Mouse (Mus musculus) olfactory bulb, adult 2 months (tissue): ENCODE measurements at regions not wholly inside any gene's neighbourhood (a gene's known extent, or its start where the extent isn't known, plus 50 kb on each side); places are given as distances from the start of the nearest gene placed in this dataset.

Experiments
- H3K27ac ChIP-seq: fragments of 200-500 bp; 2 replicates; pipeline ENCODE4 v1.5.1; 2012; ENCODE audit warnings: low read depth, low read length; ENCODE audit not compliant: insufficient read depth
- H3K4me1 ChIP-seq: fragments of 200-500 bp; 2 replicates; pipeline ENCODE4 v1.6.1; 2012; ENCODE audit warnings: low read length; ENCODE audit not compliant: control insufficient read depth, insufficient read depth
- H3K4me3 ChIP-seq: fragments of 200-500 bp; 2 replicates; pipeline ENCODE4 v1.5.1; 2012; ENCODE audit warnings: mild to moderate bottlenecking, low read depth, low read length, moderate library complexity; ENCODE audit not compliant: insufficient read depth
- CTCF ChIP-seq: fragments of 200-500 bp; IDR thresholded peaks from 2 replicates; pipeline ENCODE4 v1.5.1; 2012; ENCODE audit warnings: low read depth, mild to moderate bottlenecking, low read length, moderate library complexity; ENCODE audit not compliant: insufficient read depth
- POLR2A ChIP-seq: fragments of 200-500 bp; IDR thresholded peaks from 2 replicates; pipeline ENCODE4 v1.6.1; 2012; ENCODE audit warnings: mild to moderate bottlenecking, low read depth, low read length, moderate library complexity; ENCODE audit not compliant: insufficient read depth
- WGBS: fragments of 180-500 bp; shearing (Covaris S2); methylation state at CpG from one replicate; pipeline ENCODE4 v1.1.7; 2018; 5-methylcytosine and 5-hydroxymethylcytosine counted together

DNA sequence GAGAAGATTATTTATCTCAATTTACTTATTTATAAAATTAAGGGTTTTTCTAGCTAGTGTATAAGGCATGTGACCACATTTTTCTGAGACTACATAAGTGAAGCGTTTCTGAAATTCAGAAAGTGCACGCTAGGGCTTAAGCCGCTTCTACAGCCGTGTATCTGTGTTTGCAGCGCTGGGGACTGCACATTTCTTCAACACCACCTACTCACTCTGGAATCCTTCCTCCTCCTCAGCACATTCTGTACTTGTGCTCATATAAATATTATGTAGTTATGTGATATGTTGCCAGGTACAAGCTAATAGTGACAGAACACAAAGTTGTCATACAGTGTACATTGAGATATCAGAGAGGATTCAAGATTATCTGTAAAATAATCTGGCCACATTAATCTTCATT, 251.0 kb upstream of the Slc30a5 start:
- WGBS, result over 99% methylated on average over 5 of the region's 5 CpGs
- Histone ChIP-seq H3K4me1 (no peaks in the 10 kb centered on the region), H3K27ac (no peak overlapping the region), H3K4me3 (no peak overlapping the region)
- TF ChIP-seq CTCF (no peak), POLR2A (no peak)

GRCm38 (mm10) chr13:101083416-101083815, 250.2 kb upstream of the Slc30a5 start:
- 87% methylated on average over 1 of the region's 1 CpGs for WGBS
- H3K27ac ChIP-seq, result no peak overlapping the region
- H3K4me1 ChIP-seq, result no peaks in the 10 kb centered on the region
- H3K4me3 ChIP-seq, result no peak overlapping the region
- TF ChIP-seq POLR2A, result no peak
- TF ChIP-seq CTCF, result no peak

DNA sequence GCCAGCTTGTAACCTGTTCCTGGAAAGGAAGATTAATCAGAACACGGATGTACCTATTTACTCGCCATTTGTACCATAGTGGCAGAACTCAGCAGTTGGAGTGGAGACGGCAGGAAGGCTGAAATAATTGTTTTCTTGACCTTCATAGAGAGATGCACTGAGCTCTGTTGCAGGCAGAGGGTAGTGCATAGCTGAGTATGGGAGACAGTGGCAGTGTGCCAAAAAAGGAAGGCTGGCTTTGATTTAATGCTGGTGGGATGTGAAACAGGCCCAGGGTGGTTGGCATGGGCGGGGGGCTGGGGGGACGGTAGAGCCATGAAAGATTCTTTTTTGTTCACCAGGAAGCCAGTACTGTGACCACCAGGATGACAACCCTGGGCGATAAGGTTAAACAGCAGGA, 235.3 kb upstream of the Slc30a5 start:
- Histone ChIP-seq H3K4me1 (no peaks in the 10 kb centered on the region), H3K4me3 (no peak overlapping the region), H3K27ac (no peak overlapping the region)
- WGBS, result 47% methylated on average over 6 of the region's 6 CpGs
- TF ChIP-seq POLR2A, result no peak

- H3K4me3 ChIP-seq, result no peak overlapping the region
- TF ChIP-seq CTCF (no peak), POLR2A (no peak)
- WGBS, result 53% methylated on average over 8 of the region's 8 CpGs
- H3K4me1 ChIP-seq, result no peaks in the 10 kb centered on the region
- H3K27ac ChIP-seq, result no peak overlapping the region
Measured at GRCm38 (mm10) chr13:101062582-101062981, 229.4 kb upstream of the Slc30a5 start.

DNA sequence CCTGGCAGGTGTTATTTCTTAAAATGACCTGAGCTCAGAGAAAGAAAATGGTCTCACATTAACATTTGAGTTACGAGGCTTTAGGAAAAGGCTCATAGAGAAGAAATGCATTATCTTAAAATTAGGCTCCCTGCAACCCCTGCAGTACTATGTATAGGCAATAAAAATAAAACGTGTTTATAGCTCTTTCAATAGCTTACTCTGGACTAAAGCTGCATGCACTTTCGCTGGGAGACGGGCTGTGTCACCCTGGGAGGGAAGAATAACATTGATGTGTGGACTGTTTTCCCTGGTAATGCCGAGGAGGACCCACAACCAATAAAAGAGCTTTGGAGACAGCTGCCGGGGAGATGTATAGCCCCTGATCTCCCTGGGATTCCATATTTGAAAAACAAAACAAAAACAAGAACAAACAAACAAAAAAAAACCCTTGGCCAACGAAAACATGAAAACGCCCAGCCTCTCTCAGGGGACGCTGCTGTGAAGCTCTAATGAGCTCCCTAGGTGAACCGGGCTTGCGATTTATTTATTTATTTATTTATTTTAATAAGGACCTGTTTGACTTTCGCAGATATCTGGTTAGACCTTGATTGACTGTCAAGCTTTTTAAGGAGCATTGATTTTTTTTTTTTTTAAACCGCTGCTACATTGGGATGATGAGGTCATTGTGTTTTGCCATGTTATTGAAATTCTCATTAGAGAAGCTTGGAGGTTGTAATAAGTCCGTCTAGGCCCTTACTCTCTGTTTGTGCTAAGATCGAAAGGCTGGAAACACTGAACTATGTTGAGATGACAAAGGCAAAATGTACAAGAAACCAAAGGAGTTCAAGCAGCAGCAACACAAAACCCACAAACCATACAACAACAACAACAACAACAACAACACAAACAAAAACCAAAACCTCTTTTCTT, 228.3 kb upstream of the Slc30a5 start:
- 85% methylated on average over 15 of the region's 15 CpGs for WGBS
- H3K27ac ChIP-seq, result no peak overlapping the region
- no peaks in the 10 kb centered on the region for H3K4me1 ChIP-seq
- no peak overlapping the region for H3K4me3 ChIP-seq
- no peak for TF ChIP-seq POLR2A
- no peak for TF ChIP-seq CTCF

DNA sequence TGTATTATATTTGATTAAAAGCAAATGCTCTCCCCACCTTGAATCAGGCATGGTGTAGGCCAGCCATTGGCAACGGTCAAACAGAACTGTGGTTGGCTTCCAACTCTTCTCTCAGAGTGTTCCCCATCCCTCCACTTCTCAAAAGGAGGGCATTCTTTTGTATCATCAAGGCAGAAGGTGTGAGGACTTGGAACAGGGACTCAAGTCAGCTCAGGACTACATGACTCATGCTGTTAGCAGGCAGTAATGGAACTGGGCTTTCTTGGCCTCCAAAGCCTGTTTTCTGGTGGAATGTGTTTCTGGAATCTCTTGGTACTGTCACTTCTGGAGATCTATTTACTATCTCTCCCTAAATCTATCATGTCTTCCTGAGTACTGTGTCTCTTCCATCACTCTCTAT, 216.3 kb upstream of the Slc30a5 start:
- TF ChIP-seq CTCF (no peak), POLR2A (no peak)
- H3K4me1 ChIP-seq, result no peaks in the 10 kb centered on the region
- 85% methylated on average over 1 of the region's 1 CpGs for WGBS
- H3K27ac ChIP-seq, result no peak overlapping the region
- H3K4me3 ChIP-seq, result no peak overlapping the region

DNA sequence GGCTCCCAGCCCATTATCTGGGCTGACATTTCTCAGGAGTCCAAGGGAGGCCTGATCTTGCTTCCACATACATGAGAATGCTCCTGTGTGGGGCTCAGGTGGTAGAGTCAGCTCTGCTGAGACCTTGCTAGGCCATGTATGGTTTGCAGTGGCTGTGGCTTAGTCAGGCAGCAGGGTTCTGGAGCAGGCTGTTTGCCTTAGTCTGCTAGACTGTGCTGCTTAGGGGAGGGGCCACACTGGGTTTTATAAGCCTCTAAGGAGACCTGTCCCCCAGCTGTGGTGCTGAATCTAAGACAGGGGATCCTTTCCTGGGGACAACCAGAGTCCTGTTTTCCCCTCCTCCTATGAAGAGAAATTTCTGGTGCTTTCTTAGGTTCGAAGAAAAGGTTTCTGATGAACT, 199.4 kb upstream of the Slc30a5 start:
- WGBS, result 83% methylated on average over 1 of the region's 1 CpGs
- H3K4me3 ChIP-seq, result no peak overlapping the region
- no peaks in the 10 kb centered on the region for H3K4me1 ChIP-seq
- H3K27ac ChIP-seq, result no peak overlapping the region
- TF ChIP-seq POLR2A (no peak), CTCF (no peak)

DNA sequence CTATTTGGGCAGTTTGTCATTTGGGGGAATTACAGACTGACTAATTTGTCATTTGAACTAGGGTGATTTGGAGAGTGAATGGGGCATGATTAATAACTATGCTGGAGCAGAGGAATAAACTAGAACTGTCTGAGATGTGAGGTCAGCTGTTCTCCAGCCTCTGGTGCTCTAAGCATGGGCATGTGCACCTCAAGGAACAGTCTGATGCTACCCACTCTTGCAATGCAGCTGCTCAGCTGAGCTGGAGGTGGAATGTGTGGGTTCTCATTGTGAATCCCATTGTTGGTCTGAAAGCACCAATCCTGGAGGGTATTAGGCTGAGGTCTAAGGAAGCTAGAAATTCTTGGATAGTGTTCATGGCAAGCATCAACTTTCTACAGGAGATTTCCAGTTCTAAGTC, 192.8 kb upstream of the Slc30a5 start:
- TF ChIP-seq CTCF, result no peak
- no peak for TF ChIP-seq POLR2A
- no peaks in the 10 kb centered on the region for H3K4me1 ChIP-seq
- no peak overlapping the region for H3K27ac ChIP-seq
- H3K4me3 ChIP-seq, result no peak overlapping the region

GRCm38 (mm10) chr13:101025488-101025887, 192.3 kb upstream of the Slc30a5 start:
- no peak overlapping the region for H3K27ac ChIP-seq
- no peak for TF ChIP-seq POLR2A
- TF ChIP-seq CTCF, result no peak
- 87% methylated on average over 2 of the region's 2 CpGs for WGBS
- no peaks in the 10 kb centered on the region for H3K4me1 ChIP-seq
- no peak overlapping the region for H3K4me3 ChIP-seq

- TF ChIP-seq POLR2A (no peak), CTCF (no peak)
- Histone ChIP-seq H3K4me1 (no peaks in the 10 kb centered on the region), H3K4me3 (no peak overlapping the region), H3K27ac (no peak overlapping the region)
- 97% methylated on average over 2 of the region's 2 CpGs for WGBS
Measured at GRCm38 (mm10) chr13:101024971-101025370, 191.7 kb upstream of the Slc30a5 start.
